ENCODE assay signal across 24 mouse cellular contexts in the genomic region with DNA sequence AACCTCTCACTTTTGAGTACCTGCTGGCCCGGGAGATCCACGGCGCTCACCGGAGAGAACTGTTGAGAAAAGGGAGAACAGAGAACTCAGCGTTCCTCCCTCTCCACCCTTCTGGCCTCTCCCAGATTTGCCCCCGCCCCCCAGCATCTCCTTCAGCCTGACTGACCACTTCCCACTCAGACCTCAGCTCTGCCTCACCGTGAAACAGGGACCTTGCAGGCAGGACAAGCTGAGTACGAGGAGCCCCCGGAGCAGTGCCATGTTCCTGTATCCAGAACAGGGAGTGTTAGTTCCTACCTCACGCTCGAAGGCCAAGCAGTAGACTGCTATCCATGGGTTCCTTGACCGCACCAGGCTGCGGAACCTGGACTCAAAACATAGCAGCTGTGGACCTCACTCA. TPM values are rescaled to one million over a fixed set of nuclear protein-coding genes. Genes with fewer than 3 reads are reported as not detected.
DNase-seq lines count a peak whose midpoint lies in the region; ATAC-seq and TF ChIP-seq lines count a peak whose summit lies in the region.
"Had no signal": no experiment of that assay in that cellular context is flagged by ENCODE, and none has a peak within 500 bp of the region (broad histone marks: within the 10 kb centered on the region; RNA-seq: fewer than 3 reads in every experiment).

No protein-coding gene starts in this region.

- H3K27ac ChIP-seq in heart, embryonic 12.5 days (ENCODE audit: poor library complexity, severe bottlenecking), result no peak overlapping the region
- peak overlapping the region; percentile 99 for H3K27ac ChIP-seq in liver, adult 2 months (replicated peaks; ENCODE audit: insufficient read depth, low read depth, low read length)
- peak overlapping the region; percentile 67 for H3K27ac ChIP-seq in liver, embryonic 13.5 days
- no peak overlapping the region for H3K27ac ChIP-seq in hindbrain, embryonic 11.5 days (ENCODE audit: low read depth, low read length)
- H3K27ac ChIP-seq: embryonic facial prominence, embryonic 13.5 days; forebrain, embryonic 12.5 days; hindbrain, embryonic 15.5 days; midbrain, embryonic 15.5 days had no signal

- H3K4me3 ChIP-seq in heart, embryonic 12.5 days, result no peak overlapping the region
- peak overlapping the region; percentile 67 for H3K4me3 ChIP-seq in liver, adult 2 months (ENCODE audit: insufficient read depth, low read depth, low read length)
- H3K4me3 ChIP-seq in liver, embryonic 13.5 days (replicated peaks), result peak overlapping the region; percentile 56
- no peak overlapping the region for H3K4me3 ChIP-seq in hindbrain, embryonic 11.5 days (ENCODE audit: low read depth, low read length)
- H3K4me3 ChIP-seq: embryonic facial prominence, embryonic 13.5 days; forebrain, embryonic 12.5 days; hindbrain, embryonic 15.5 days; midbrain, embryonic 15.5 days had no signal

- no peak for TF ChIP-seq POLR2A in liver, adult 2 months (IDR thresholded peaks at IDR 0.05; ENCODE audit: extremely low read depth, insufficient read depth, low read length)

- no peak for ATAC-seq in heart, embryonic 12.5 days (ENCODE audit: insufficient number of reproducible peaks, low FRiP score)
- no peak for ATAC-seq in liver, embryonic 13.5 days (ENCODE audit: low read depth)
- 0 out of 2 replicates have a peak, but pooled peaks have one; percentile 25 for ATAC-seq in monocyte, adult 5-6 weeks (replicated peaks; ENCODE audit: insufficient number of reproducible peaks, low FRiP score, low TSS enrichment, poor library complexity, severe bottlenecking)
- no peak for ATAC-seq in hindbrain, embryonic 11.5 days (ENCODE audit: low FRiP score)
- ATAC-seq: forebrain, postnatal 0 days; inflammation-experienced regulatory T-cells, adult 6 months; lung, postnatal 0 days; midbrain, embryonic 15.5 days had no signal

- WGBS in heart, embryonic 12.5 days, result 78% methylated on average over 13 of the region's 13 CpGs
- 22% methylated on average over 13 of the region's 13 CpGs for WGBS in liver, adult 2 months
- 58% methylated on average over 13 of the region's 13 CpGs for WGBS in liver, embryonic 13.5 days (ENCODE audit: insufficient replicate concordance)
- WGBS in hindbrain, embryonic 11.5 days, result 88% methylated on average over 13 of the region's 13 CpGs

- H3K4me2 ChIP-seq in heart, embryonic 12.5 days, result no peak overlapping the region
- H3K4me2 ChIP-seq in liver, embryonic 13.5 days, result peak overlapping the region; percentile 54
- no peak overlapping the region for H3K4me2 ChIP-seq in hindbrain, embryonic 11.5 days (replicated peaks; ENCODE audit: low read depth, low read length)
- H3K4me2 ChIP-seq: embryonic facial prominence, embryonic 13.5 days; forebrain, embryonic 12.5 days; hindbrain, embryonic 15.5 days; midbrain, embryonic 15.5 days had no signal

- peaks cover 6% of the 10 kb centered on the region; the same call in 1 of the 2 replicates for H3K4me1 ChIP-seq in heart, embryonic 12.5 days (replicated peaks)
- H3K4me1 ChIP-seq in liver, adult 2 months (ENCODE audit: control insufficient read depth, insufficient read depth, low read length), result peaks cover 39% of the 10 kb centered on the region
- peaks cover 36% of the 10 kb centered on the region for H3K4me1 ChIP-seq in liver, embryonic 13.5 days (replicated peaks)
- H3K4me1 ChIP-seq in hindbrain, embryonic 11.5 days (replicated peaks; ENCODE audit: control insufficient read depth, insufficient read depth, low read length), result no peaks in the 10 kb centered on the region
- H3K4me1 ChIP-seq: embryonic facial prominence, embryonic 13.5 days; forebrain, embryonic 12.5 days; hindbrain, embryonic 15.5 days; midbrain, embryonic 15.5 days had no signal

- TF ChIP-seq CTCF in liver, adult 2 months (IDR thresholded peaks at IDR 0.05; ENCODE audit: low read depth, low read length), result no peak

- H3K36me3 ChIP-seq in heart, embryonic 12.5 days, result peaks cover 16% of the 10 kb centered on the region
- peaks cover 35% of the 10 kb centered on the region for H3K36me3 ChIP-seq in liver, adult 2 months (ENCODE audit: control insufficient read depth, insufficient read depth, low read length)
- peaks cover 70% of the 10 kb centered on the region for H3K36me3 ChIP-seq in liver, embryonic 13.5 days
- H3K36me3 ChIP-seq in hindbrain, embryonic 11.5 days (ENCODE audit: control insufficient read depth, insufficient read depth, low read length), result no peaks in the 10 kb centered on the region

- no peaks in the 10 kb centered on the region for H3K27me3 ChIP-seq in heart, embryonic 12.5 days (replicated peaks)
- no peaks in the 10 kb centered on the region for H3K27me3 ChIP-seq in liver, adult 2 months (ENCODE audit: control insufficient read depth, insufficient read depth, low read length)
- H3K27me3 ChIP-seq in liver, embryonic 13.5 days, result no peaks in the 10 kb centered on the region
- H3K27me3 ChIP-seq in hindbrain, embryonic 11.5 days (ENCODE audit: control insufficient read depth, insufficient read depth, low read length), result no peaks in the 10 kb centered on the region
- H3K27me3 ChIP-seq: embryonic facial prominence, embryonic 13.5 days; forebrain, embryonic 12.5 days; hindbrain, embryonic 15.5 days; midbrain, embryonic 15.5 days had no signal

- H3K9ac ChIP-seq in heart, embryonic 12.5 days, result no peak overlapping the region
- peak overlapping the region; percentile 87 for H3K9ac ChIP-seq in liver, adult 2 months (ENCODE audit: low read depth, low read length)
- H3K9ac ChIP-seq in liver, embryonic 13.5 days, result peak overlapping the region; percentile 56
- H3K9ac ChIP-seq in hindbrain, embryonic 11.5 days (ENCODE audit: low read depth, low read length), result no peak overlapping the region
- H3K9ac ChIP-seq: embryonic facial prominence, embryonic 13.5 days; forebrain, embryonic 12.5 days; forebrain, postnatal 0 days; hindbrain, embryonic 15.5 days; midbrain, embryonic 15.5 days had no signal

- H3K79me2 ChIP-seq in liver, adult 2 months (ENCODE audit: control insufficient read depth, insufficient read depth, low read length), result peaks cover 6% of the 10 kb centered on the region; the same call in 1 of the 2 replicates

- H3K9me3 ChIP-seq in heart, embryonic 12.5 days (replicated peaks), result peaks cover 5% of the 10 kb centered on the region; the same call in 1 of the 2 replicates
- H3K9me3 ChIP-seq in liver, embryonic 13.5 days (replicated peaks), result peaks cover 10% of the 10 kb centered on the region
- H3K9me3 ChIP-seq in hindbrain, embryonic 11.5 days (ENCODE audit: control insufficient read depth, low read length), result no peaks in the 10 kb centered on the region
- H3K9me3 ChIP-seq: embryonic facial prominence, embryonic 13.5 days; hindbrain, embryonic 15.5 days; midbrain, embryonic 15.5 days had no signal

- DNase-seq in heart, adult 11 months, result peak; percentile 88
- no peak for DNase-seq in liver, adult 2 months (ENCODE audit: extremely low read depth, low read depth, low spot score)
- no peak for DNase-seq in liver
- DNase-seq in liver, embryonic 13.5 days, result no peak
- no peak for DNase-seq in cerebellum, postnatal 25 days
- DNase-seq in hindbrain, embryonic 11.5 days (ENCODE audit: low spot score), result no peak
- DNase-seq: adrenal gland, postnatal 10 days; cerebellum, adult 8-10 months; forebrain, postnatal 0 days; heart, postnatal 36 days; lung, postnatal 4 days; thymus, postnatal 14 days had no signal

RNA-seq across cellular contexts. Expression of a gene that starts 1.2 kb away (rescaled TPM):
- polyA plus RNA-seq in heart, embryonic 12.5 days (2016; fragmentation: Nextera tagmentation; extraction: Ambion mirVana), result 0.86 and 6.4 TPM in 2 replicates
- 687 and 824 TPM in 2 replicates for total RNA-seq in liver, adult 2 months (2014; rRNA removed)
- 1,567 and 1,654 TPM in 2 replicates for polyA plus RNA-seq in liver, adult 2 months (2012; rRNA removed)
- polyA plus RNA-seq in liver, embryonic 13.5 days (2015; fragmentation: Nextera tagmentation; extraction: Ambion mirVana), result 372 and 430 TPM in 2 replicates
- total RNA-seq in monocyte, adult 5-6 weeks (2017), result 0.19 TPM in 1 of 3 replicates, not detected in the others
- polyA plus RNA-seq in hindbrain, embryonic 11.5 days (2014; fragmentation: Nextera tagmentation; extraction: Ambion mirVana), result 0.36 TPM in 1 of 2 replicates, not detected in the other
- total RNA-seq: heart, postnatal 36 days; left cerebral cortex, postnatal 14 days; megakaryocyte-erythroid progenitor cell, adult 5-6 weeks had no signal
- polyA plus RNA-seq: forebrain, embryonic 12.5 days; forebrain, postnatal 0 days; inflammation-experienced regulatory T-cells, adult 6 months; midbrain, embryonic 15.5 days had no signal

RNA-seq across cellular contexts. Expression of a gene that starts 15.7 kb away (rescaled TPM):
- polyA plus RNA-seq in heart, embryonic 12.5 days (2016; fragmentation: Nextera tagmentation; extraction: Ambion mirVana), result 39.6 and 39.7 TPM in 2 replicates
- total RNA-seq in liver, adult 2 months (2014; rRNA removed), result 810 and 1,243 TPM in 2 replicates
- 891 and 972 TPM in 2 replicates for polyA plus RNA-seq in liver, adult 2 months (2012; rRNA removed)
- polyA plus RNA-seq in liver, embryonic 13.5 days (2015; fragmentation: Nextera tagmentation; extraction: Ambion mirVana), result 179 and 181 TPM in 2 replicates
- total RNA-seq in monocyte, adult 5-6 weeks (2017), result not detected in 3 replicates
- 90.5 and 91.3 TPM in 2 replicates for polyA plus RNA-seq in hindbrain, embryonic 11.5 days (2014; fragmentation: Nextera tagmentation; extraction: Ambion mirVana)
- total RNA-seq: neutrophil, adult 5-6 weeks had no signal
- polyA plus RNA-seq: G1E had no signal

RNA-seq across cellular contexts. Expression of a gene that starts 16.3 kb away (rescaled TPM):
- polyA plus RNA-seq in heart, embryonic 12.5 days (2016; fragmentation: Nextera tagmentation; extraction: Ambion mirVana), result 5.6 and 5.7 TPM in 2 replicates
- total RNA-seq in liver, adult 2 months (2014; rRNA removed), result 14.4 and 30.4 TPM in 2 replicates
- polyA plus RNA-seq in liver, adult 2 months (2012; rRNA removed), result 20.3 and 21.5 TPM in 2 replicates
- polyA plus RNA-seq in liver, embryonic 13.5 days (2015; fragmentation: Nextera tagmentation; extraction: Ambion mirVana), result 18.5 and 21.3 TPM in 2 replicates
- total RNA-seq in monocyte, adult 5-6 weeks (2017), result 15.9 to 17.9 TPM (median 16.5 TPM) in 3 replicates
- 3.1 and 4.1 TPM in 2 replicates for polyA plus RNA-seq in hindbrain, embryonic 11.5 days (2014; fragmentation: Nextera tagmentation; extraction: Ambion mirVana)

RNA-seq across cellular contexts. Expression of a gene that starts 23.3 kb away (rescaled TPM):
- polyA plus RNA-seq in heart, embryonic 12.5 days (2016; fragmentation: Nextera tagmentation; extraction: Ambion mirVana), result 12.7 and 13.1 TPM in 2 replicates
- total RNA-seq in liver, adult 2 months (2014; rRNA removed), result 121 and 238 TPM in 2 replicates
- polyA plus RNA-seq in liver, adult 2 months (2012; rRNA removed), result 237 and 265 TPM in 2 replicates
- 18.7 and 18.8 TPM in 2 replicates for polyA plus RNA-seq in liver, embryonic 13.5 days (2015; fragmentation: Nextera tagmentation; extraction: Ambion mirVana)
- total RNA-seq in monocyte, adult 5-6 weeks (2017), result 1.0 to 8.1 TPM (median 1.3 TPM) in 3 replicates
- polyA plus RNA-seq in hindbrain, embryonic 11.5 days (2014; fragmentation: Nextera tagmentation; extraction: Ambion mirVana), result 9.1 and 9.9 TPM in 2 replicates
- polyA plus RNA-seq: G1E had no signal

RNA-seq across cellular contexts. Expression of a gene that starts 48.4 kb away (rescaled TPM):
- 41.3 and 42.7 TPM in 2 replicates for polyA plus RNA-seq in heart, embryonic 12.5 days (2016; fragmentation: Nextera tagmentation; extraction: Ambion mirVana)
- total RNA-seq in liver, adult 2 months (2014; rRNA removed), result 72.8 and 102 TPM in 2 replicates
- polyA plus RNA-seq in liver, adult 2 months (2012; rRNA removed), result 59.4 and 63.3 TPM in 2 replicates
- 28.2 and 31.5 TPM in 2 replicates for polyA plus RNA-seq in liver, embryonic 13.5 days (2015; fragmentation: Nextera tagmentation; extraction: Ambion mirVana)
- total RNA-seq in monocyte, adult 5-6 weeks (2017), result 65.5 to 114 TPM (median 72.0 TPM) in 3 replicates
- 86.6 and 89.6 TPM in 2 replicates for polyA plus RNA-seq in hindbrain, embryonic 11.5 days (2014; fragmentation: Nextera tagmentation; extraction: Ambion mirVana)

Comparison
In these comparisons a context has a peak if more than half of its experiments do, and no peak if none do; other contexts are left out.
1. H3K27ac ChIP-seq: peak in liver, adult 2 months (single experiment) and liver, embryonic 13.5 days (single experiment); none in heart, embryonic 12.5 days (single experiment) and hindbrain, embryonic 11.5 days (single experiment).
2. H3K4me3 ChIP-seq: peak in liver, adult 2 months (single experiment) and liver, embryonic 13.5 days (single experiment); none in heart, embryonic 12.5 days (single experiment) and hindbrain, embryonic 11.5 days (single experiment).
3. H3K9ac ChIP-seq: peak in liver, adult 2 months (single experiment) and liver, embryonic 13.5 days (single experiment); none in heart, embryonic 12.5 days (single experiment) and hindbrain, embryonic 11.5 days (single experiment).
4. RNA of a gene that starts 1.2 kb away (polyA plus RNA-seq): 1,567 to 1,654 TPM in liver, adult 2 months and 372 to 430 TPM in liver, embryonic 13.5 days; 0.86 to 6.4 TPM in heart, embryonic 12.5 days and 0.36 TPM in hindbrain, embryonic 11.5 days; every median in the first group is over 10 times any median in the second.